Mouse (Mus musculus): ENCODE results near the gene Rbm20.

DNA sequence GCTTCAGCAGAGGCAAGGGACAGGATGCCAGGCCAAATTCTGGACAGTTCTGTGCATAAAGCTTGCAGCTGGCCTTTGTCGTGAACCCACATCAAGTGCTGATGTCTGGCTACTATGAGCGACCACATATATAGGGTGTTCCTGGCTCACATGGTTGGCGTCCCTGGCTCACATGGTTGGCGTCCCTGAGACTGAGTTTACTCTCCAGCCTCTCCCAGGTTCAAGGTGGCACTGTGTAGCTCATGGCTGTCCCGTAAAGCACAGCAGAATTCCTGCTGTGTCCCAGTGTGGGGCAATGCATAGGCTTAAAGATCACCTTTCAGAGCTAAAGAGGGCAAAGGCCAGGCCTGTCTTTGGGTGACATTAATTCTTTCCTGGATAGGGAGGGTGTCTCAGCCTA, 78.2 kb downstream of the Rbm20 start:
- TF ChIP-seq ZC3H11A (IDR thresholded peaks at IDR 0.05; ENCODE audit: borderline replicate concordance, low read depth, low read length) (no peak), ZNF384 (IDR thresholded peaks at IDR 0.05; ENCODE audit: low read depth, low read length) (no peak), HCFC1 (IDR thresholded peaks at IDR 0.05; ENCODE audit: borderline replicate concordance, insufficient read depth, low read length) (no peak)
